Mouse (Mus musculus) small intestine, adult 2 months (tissue): Measurements from ENCODE around the gene C2cd4c.

Experiments
- CTCF ChIP-seq: fragments of 200-500 bp; IDR thresholded peaks from 2 replicates; pipeline ENCODE4 v1.5.1; 2012; ENCODE audit warnings: low read depth, mild to moderate bottlenecking, control low read depth, inconsistent platforms, low read length, moderate library complexity, mixed read lengths; ENCODE audit not compliant: insufficient replicate concordance, insufficient read length; ENCODE audit errors: extremely low read depth
- POLR2A ChIP-seq: fragments of 200-500 bp; IDR thresholded peaks from 2 replicates; pipeline ENCODE4 v1.6.1; 2012; ENCODE audit warnings: low read depth, mild to moderate bottlenecking, control low read depth, inconsistent platforms, low read length, moderate library complexity

DNA sequence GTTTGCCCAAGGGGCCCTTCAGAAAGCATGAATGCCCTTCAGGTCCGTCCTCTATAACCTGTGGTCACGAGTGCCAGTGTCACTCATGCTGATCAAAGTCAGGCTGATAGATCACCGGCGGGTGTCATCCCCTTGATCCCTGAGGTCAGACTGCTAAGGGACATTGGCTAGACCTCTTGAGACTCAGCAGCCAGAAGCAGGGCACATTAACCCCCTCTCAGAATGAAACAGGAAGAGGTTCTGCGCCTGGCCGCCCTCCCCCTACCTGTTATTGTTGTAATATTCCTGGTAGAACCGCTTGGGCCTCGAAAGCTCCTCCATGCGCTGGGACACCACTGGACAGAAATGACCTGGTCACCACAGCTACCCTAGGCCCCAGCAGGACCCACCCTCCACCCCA, 29.4 kb downstream of the C2cd4c start:
- TF ChIP-seq CTCF, result no peak
- TF ChIP-seq POLR2A, result no peak
